Mouse (Mus musculus): ENCODE measurements around the gene Tspan5.

DNA sequence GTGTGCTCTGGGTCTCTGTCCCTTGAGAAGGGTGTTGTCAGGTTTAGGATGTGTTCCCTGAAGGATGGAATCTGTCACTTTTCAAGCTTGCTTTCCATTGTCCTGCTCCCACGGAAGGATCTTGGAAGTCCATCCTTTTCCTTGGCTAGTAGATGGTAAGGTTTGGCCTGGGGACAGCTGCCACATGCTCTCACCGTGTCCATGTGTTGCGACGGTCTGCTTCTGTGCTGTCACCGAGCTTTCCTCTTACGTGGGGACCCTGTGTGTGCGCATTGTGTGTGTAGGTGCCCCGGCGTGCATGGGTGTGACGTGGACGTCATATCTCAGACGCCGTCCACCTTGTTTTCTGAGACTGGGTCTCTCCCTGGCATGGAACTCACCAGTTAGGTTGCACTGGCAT lies 19.5 kb downstream of the Tspan5 start:
- TF ChIP-seq CTCF (IDR thresholded peaks at IDR 0.05; ENCODE audit: low read depth, low read length) = no peak
- TF ChIP-seq POLR2A (IDR thresholded peaks at IDR 0.05; ENCODE audit: insufficient read depth, low read length) = no peak

All from ES-Bruce4 (cell line).